Mouse (Mus musculus) stomach, embryonic 15.5 days (tissue): Measurements from ENCODE around the gene Ripply1. TPM values are rescaled to one million over a fixed set of nuclear protein-coding genes. Genes with fewer than 3 reads are reported as not detected.
"Not testable (repeated sequence)": the region's sequence is repeated elsewhere in the genome, so short reads cannot be mapped to it uniquely, and the experiment has no call there.

Experiments used
- ATAC-seq: fragments of 200-750 bp; cut with Nextera tagmentation; 2 replicates; pipeline ENCODE4 v1.8.0; 2017; ENCODE audit warnings: low read depth, moderate number of reproducible peaks, moderate TSS enrichment; ENCODE audit not compliant: insufficient read depth, low FRiP score
- H3K27ac ChIP-seq: fragments of 300-500 bp; sonication (generic); 2 replicates; pipeline ENCODE4 v1.5.1; 2015; ENCODE audit warnings: mild to moderate bottlenecking, inconsistent platforms
- H3K27me3 ChIP-seq: fragments of 300-500 bp; sonication (generic); replicated peaks from 2 replicates; pipeline ENCODE4 v1.6.1; 2015; ENCODE audit warnings: inconsistent platforms
- H3K36me3 ChIP-seq: fragments of 300-500 bp; sonication (generic); 2 replicates; pipeline ENCODE4 v1.6.1; 2015; ENCODE audit warnings: inconsistent platforms
- H3K4me1 ChIP-seq: fragments of 300-500 bp; sonication (generic); 2 replicates; pipeline ENCODE4 v1.6.1; 2015; ENCODE audit warnings: inconsistent platforms
- H3K4me2 ChIP-seq: fragments of 300-500 bp; sonication (generic); 2 replicates; pipeline ENCODE4 v1.6.1; 2015; ENCODE audit warnings: mild to moderate bottlenecking, inconsistent platforms
- H3K4me3 ChIP-seq: fragments of 300-500 bp; sonication (generic); replicated peaks from 2 replicates; pipeline ENCODE4 v1.5.1; 2015; ENCODE audit warnings: inconsistent platforms
- H3K9ac ChIP-seq: fragments of 300-500 bp; sonication (generic); 2 replicates; pipeline ENCODE4 v1.6.1; 2015; ENCODE audit warnings: inconsistent platforms
- H3K9me3 ChIP-seq: fragments of 300-500 bp; sonication (generic); 2 replicates; pipeline ENCODE4 v1.6.1; 2016; ENCODE audit warnings: inconsistent platforms
- WGBS: fragments of 180-500 bp; shearing (Covaris S2); methylation state at CpG from one replicate; pipeline ENCODE4 v1.1.7; 2015; 5-methylcytosine and 5-hydroxymethylcytosine counted together
- polyA plus RNA-seq: library from polyadenylated mRNA; unstranded; fragments of >200 nt; fragmentation: Nextera tagmentation; extraction: Ambion mirVana; gene quantifications from 2 replicates; pipeline ENCODE4 v1.2.1, GENCODE M21; 2015

The Ripply1 gene
- polyA plus RNA-seq, 1 experiment from 2014 or later = not detected

DNA sequence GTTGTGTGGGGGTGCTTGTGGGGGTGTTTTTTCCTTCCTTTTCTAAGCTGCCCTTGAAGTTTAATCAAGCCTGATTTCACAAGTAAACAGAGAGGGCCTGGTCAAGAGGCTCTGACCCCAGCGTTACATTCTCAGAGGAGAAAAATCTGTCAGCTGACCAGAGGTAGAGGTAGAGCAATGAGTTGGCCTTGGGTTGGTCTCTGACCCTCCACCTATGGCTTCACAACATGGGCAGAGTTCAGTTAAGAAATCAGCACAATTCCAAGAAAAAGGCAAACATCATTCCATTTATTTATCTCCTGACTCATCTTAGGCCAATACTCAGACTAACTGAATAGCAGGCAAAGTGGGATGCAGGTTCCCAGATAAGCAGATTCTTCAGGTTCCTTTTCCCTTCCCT lies 3.3 kb downstream of the Ripply1 start:
- Histone ChIP-seq H3K36me3 (no peaks in the 10 kb centered on the region), H3K9ac (no peak overlapping the region), H3K4me2 (no peak overlapping the region), H3K4me1 (no peaks in the 10 kb centered on the region), H3K4me3 (no peak overlapping the region), H3K27ac (no peak overlapping the region), H3K27me3 (no peaks in the 10 kb centered on the region), H3K9me3 (no peaks in the 10 kb centered on the region)
- no peak for ATAC-seq
- 62% methylated on average over 1 of the region's 1 CpGs for WGBS

DNA sequence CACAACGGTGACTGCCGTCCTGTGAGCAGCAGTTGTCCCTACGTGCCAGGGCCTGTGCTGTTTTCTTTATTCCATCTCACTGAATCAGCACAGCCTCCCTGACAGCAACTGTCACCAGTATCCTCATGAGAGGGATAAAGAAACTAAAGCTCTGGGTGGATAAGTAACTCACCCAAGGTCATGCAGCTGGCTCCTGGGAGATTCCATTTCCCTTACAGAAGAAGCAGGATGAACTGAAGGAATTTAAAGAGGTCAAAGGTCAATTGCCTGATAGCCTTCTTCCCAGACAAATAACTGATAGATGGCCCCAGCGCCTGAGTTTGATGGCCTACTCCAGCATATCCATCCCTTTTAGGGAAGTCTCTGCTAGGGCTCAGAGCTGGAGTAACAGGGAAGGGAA lies 4.8 kb downstream of the Ripply1 start:
- no peak overlapping the region for H3K27ac ChIP-seq
- H3K27me3 ChIP-seq = no peaks in the 10 kb centered on the region
- no peak overlapping the region for H3K9ac ChIP-seq
- H3K36me3 ChIP-seq = no peaks in the 10 kb centered on the region
- H3K4me2 ChIP-seq = no peak overlapping the region
- no peak overlapping the region for H3K4me3 ChIP-seq
- no peaks in the 10 kb centered on the region for H3K4me1 ChIP-seq
- no peak for ATAC-seq
- H3K9me3 ChIP-seq = no peaks in the 10 kb centered on the region
- WGBS = 69% methylated on average over 4 of the region's 4 CpGs

DNA sequence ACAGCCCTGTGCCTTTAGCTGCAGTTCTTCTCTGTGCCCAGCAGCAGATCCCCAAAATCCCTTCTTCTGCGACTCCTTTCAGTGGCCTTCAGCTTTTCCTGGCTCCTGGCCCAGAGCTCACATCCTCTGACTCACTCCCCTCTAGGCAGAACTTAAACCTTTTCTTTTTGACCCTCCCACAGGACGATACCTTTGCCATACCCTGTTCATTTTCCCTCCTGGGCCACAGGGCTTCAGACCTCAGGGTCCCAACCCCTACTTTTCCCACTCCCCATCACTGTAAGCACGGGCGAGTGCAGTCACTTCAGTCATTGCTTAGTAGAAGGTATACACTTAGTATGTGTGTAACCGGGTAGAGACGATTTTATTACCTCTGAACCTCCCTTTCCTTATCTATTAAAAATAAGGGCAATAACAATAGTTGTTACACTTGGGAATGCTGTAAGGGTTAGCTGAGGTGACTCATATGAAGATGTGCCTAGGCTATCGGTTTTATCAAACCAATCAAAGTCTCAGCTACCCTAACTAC lies 7.0 kb downstream of the Ripply1 start:
- H3K27ac ChIP-seq = no peak overlapping the region
- no peaks in the 10 kb centered on the region for H3K9me3 ChIP-seq
- no peak overlapping the region for H3K4me3 ChIP-seq
- H3K27me3 ChIP-seq = no peaks in the 10 kb centered on the region
- H3K4me1 ChIP-seq = no peaks in the 10 kb centered on the region
- H3K36me3 ChIP-seq = no peaks in the 10 kb centered on the region
- no peak overlapping the region for H3K9ac ChIP-seq
- no peak overlapping the region for H3K4me2 ChIP-seq
- ATAC-seq = no peak; the same call in 1 of the 2 replicates
- WGBS = 65% methylated on average over 7 of the region's 7 CpGs

GRCm38 (mm10) chrX:139774309-139775083 lies 7.7 kb downstream of the Ripply1 start:
- ATAC-seq = 0 out of 2 replicates have a peak, but pooled peaks have one; percentile 43
- no peaks in the 10 kb centered on the region for H3K9me3 ChIP-seq
- no peak overlapping the region for H3K9ac ChIP-seq
- no peaks in the 10 kb centered on the region for H3K27me3 ChIP-seq
- H3K4me1 ChIP-seq = no peaks in the 10 kb centered on the region
- H3K4me2 ChIP-seq = no peak overlapping the region
- 34% methylated on average over 18 of the region's 18 CpGs for WGBS
- H3K4me3 ChIP-seq = no peak overlapping the region
- no peak overlapping the region for H3K27ac ChIP-seq
- no peaks in the 10 kb centered on the region for H3K36me3 ChIP-seq

- ATAC-seq = no peak
- no peak overlapping the region for H3K27ac ChIP-seq
- no peaks in the 10 kb centered on the region for H3K4me1 ChIP-seq
- WGBS = 75% methylated on average over 13 of the region's 13 CpGs
- H3K9ac ChIP-seq = no peak overlapping the region
- no peak overlapping the region for H3K4me3 ChIP-seq
- H3K4me2 ChIP-seq = no peak overlapping the region
- no peaks in the 10 kb centered on the region for H3K9me3 ChIP-seq
- no peaks in the 10 kb centered on the region for H3K36me3 ChIP-seq
- 0 out of 2 replicates have a peak, but pooled peaks cover 3% of the 10 kb centered on the region for H3K27me3 ChIP-seq
Observed at GRCm38 (mm10) chrX:139769975-139770637, 12.0 kb downstream of the Ripply1 start.

- H3K9me3 ChIP-seq = no peaks in the 10 kb centered on the region
- no peaks in the 10 kb centered on the region for H3K36me3 ChIP-seq
- no peak for ATAC-seq
- no peak overlapping the region for H3K9ac ChIP-seq
- H3K4me2 ChIP-seq = no peak overlapping the region
- H3K4me1 ChIP-seq = no peaks in the 10 kb centered on the region
- WGBS = 72% methylated on average over 2 of the region's 2 CpGs
- no peak overlapping the region for H3K27ac ChIP-seq
- H3K4me3 ChIP-seq = no peak overlapping the region
- H3K27me3 ChIP-seq = no peaks in the 10 kb centered on the region
Observed at GRCm38 (mm10) chrX:139762546-139762945, 19.6 kb downstream of the Ripply1 start.

- not testable (repeated sequence) for H3K4me3 ChIP-seq, H3K27me3 ChIP-seq, H3K36me3 ChIP-seq, H3K27ac ChIP-seq, H3K4me1 ChIP-seq, H3K9ac ChIP-seq, H3K9me3 ChIP-seq, ATAC-seq, H3K4me2 ChIP-seq
- 73% methylated on average over 3 of the region's 3 CpGs for WGBS
Observed at GRCm38 (mm10) chrX:139758634-139759033, 23.5 kb downstream of the Ripply1 start.

DNA sequence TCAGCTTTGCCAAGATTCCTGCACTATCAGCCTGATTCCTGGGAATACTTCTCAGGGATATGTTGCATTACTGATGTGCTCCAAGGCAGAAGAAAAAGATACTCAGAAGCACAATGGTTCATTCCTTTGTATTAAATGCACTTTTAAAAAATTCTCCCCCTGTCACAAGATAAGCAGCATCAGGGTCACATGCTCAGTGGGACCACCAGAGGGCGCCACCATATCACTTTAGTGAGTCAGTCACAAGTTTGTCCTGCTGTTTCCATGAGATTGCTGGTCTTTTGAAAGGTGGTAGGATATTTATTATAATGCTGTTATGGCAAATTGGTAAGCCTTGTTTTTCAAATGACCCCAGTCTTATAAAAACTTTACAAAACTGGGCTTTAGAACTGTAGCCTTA lies 30.3 kb downstream of the Ripply1 start:
- no peaks in the 10 kb centered on the region for H3K27me3 ChIP-seq
- H3K9me3 ChIP-seq = no peaks in the 10 kb centered on the region
- H3K36me3 ChIP-seq = no peaks in the 10 kb centered on the region
- H3K27ac ChIP-seq = no peak overlapping the region
- no peak for ATAC-seq
- H3K9ac ChIP-seq = no peak overlapping the region
- 0% methylated on average over 1 of the region's 1 CpGs for WGBS
- no peak overlapping the region for H3K4me3 ChIP-seq
- H3K4me2 ChIP-seq = no peak overlapping the region
- H3K4me1 ChIP-seq = no peaks in the 10 kb centered on the region

GRCm38 (mm10) chrX:139737066-139737465 lies 45.1 kb downstream of the Ripply1 start:
- H3K9ac ChIP-seq = no peak overlapping the region
- no peaks in the 10 kb centered on the region for H3K9me3 ChIP-seq
- no peak overlapping the region for H3K4me2 ChIP-seq
- no peaks in the 10 kb centered on the region for H3K36me3 ChIP-seq
- H3K4me3 ChIP-seq = no peak overlapping the region
- H3K27ac ChIP-seq = no peak overlapping the region
- WGBS = 83% methylated on average over 5 of the region's 5 CpGs
- no peaks in the 10 kb centered on the region for H3K27me3 ChIP-seq
- no peak for ATAC-seq
- no peaks in the 10 kb centered on the region for H3K4me1 ChIP-seq

DNA sequence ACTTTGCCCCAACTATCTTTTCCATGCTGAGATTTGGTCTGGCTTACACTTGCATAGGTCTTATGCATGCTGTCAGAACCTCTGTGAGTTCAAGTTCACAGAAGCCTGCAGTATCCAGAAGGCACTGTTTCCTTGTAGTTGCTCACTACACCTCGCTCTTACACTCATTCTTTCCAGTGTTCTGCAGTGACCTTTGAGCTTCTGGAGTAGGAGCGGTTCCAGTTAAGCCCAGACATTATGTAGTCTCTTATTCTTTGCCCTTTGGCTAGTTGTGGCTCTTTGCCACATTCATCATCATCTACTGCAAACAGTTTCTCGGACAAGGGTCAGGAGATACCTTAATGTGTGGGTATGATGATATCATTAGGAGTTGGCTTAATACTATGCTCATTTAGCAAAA lies 51.6 kb downstream of the Ripply1 start:
- 79% methylated on average over 3 of the region's 3 CpGs for WGBS
- ATAC-seq = no peak

More for the DNA sequence above, 51.6 kb downstream of the Ripply1 start:
- Histone ChIP-seq H3K9me3 (no peaks in the 10 kb centered on the region), H3K4me3 (no peak overlapping the region), H3K9ac (no peak overlapping the region), H3K36me3 (no peaks in the 10 kb centered on the region), H3K27ac (no peak overlapping the region), H3K27me3 (no peaks in the 10 kb centered on the region), H3K4me2 (no peak overlapping the region), H3K4me1 (no peaks in the 10 kb centered on the region)
